Mouse (Mus musculus) midbrain, embryonic 10.5 days (tissue): ENCODE measurements around the gene Atp7a. TPM values are rescaled to one million over a fixed set of nuclear protein-coding genes. Genes with fewer than 3 reads are reported as not detected.
"Not testable (repeated sequence)": the region's sequence is repeated elsewhere in the genome, so short reads cannot be mapped to it uniquely, and the experiment has no call there.

Source experiments
- DNase-seq: peaks from one replicate; pipeline ENCODE4 v3.0.0-alpha.2; 2017; ENCODE audit warnings: low spot score
- H3K27ac ChIP-seq: fragments of 300-500 bp; sonication (generic); replicated peaks from 2 replicates; pipeline ENCODE4 v1.5.1; 2016; ENCODE audit warnings: mild to moderate bottlenecking
- H3K27me3 ChIP-seq: fragments of 300-500 bp; sonication (generic); 2 replicates; pipeline ENCODE4 v1.6.1; 2016; ENCODE audit warnings: low read depth, mild to moderate bottlenecking; ENCODE audit not compliant: poor library complexity, severe bottlenecking
- H3K36me3 ChIP-seq: fragments of 300-500 bp; sonication (generic); 2 replicates; pipeline ENCODE4 v1.6.1; 2016; ENCODE audit warnings: mild to moderate bottlenecking, moderate library complexity
- H3K4me1 ChIP-seq: fragments of 300-500 bp; sonication (generic); 2 replicates; pipeline ENCODE4 v1.6.1; 2016
- H3K4me3 ChIP-seq: fragments of 300-500 bp; sonication (generic); 2 replicates; pipeline ENCODE4 v1.5.1; 2016; ENCODE audit warnings: mild to moderate bottlenecking, moderate library complexity
- H3K9me3 ChIP-seq: fragments of 300-500 bp; sonication (generic); replicated peaks from 2 replicates; pipeline ENCODE4 v1.6.1; 2016; ENCODE audit warnings: mild to moderate bottlenecking
- WGBS: fragments of 180-500 bp; shearing (Covaris S2); methylation state at CpG from one replicate; pipeline ENCODE4 v1.1.7; 2016; 5-methylcytosine and 5-hydroxymethylcytosine counted together
- polyA plus RNA-seq: library from polyadenylated mRNA; unstranded; fragments of >200 nt; fragmentation: Nextera tagmentation; extraction: Ambion mirVana; gene quantifications from 2 replicates; pipeline ENCODE4 v1.2.1, GENCODE M21; 2016

The Atp7a gene
- polyA plus RNA-seq, 1 experiment from 2014 or later: 19.7 TPM

GRCm38 (mm10) chrX:106030176-106030575, 3.1 kb downstream of the Atp7a start:
- H3K9me3 ChIP-seq: no peaks in the 10 kb centered on the region
- H3K27me3 ChIP-seq: peaks cover 27% of the 10 kb centered on the region
- H3K36me3 ChIP-seq: no peaks in the 10 kb centered on the region
- WGBS: 85% methylated on average over 5 of the region's 5 CpGs
- no peak for DNase-seq
- H3K27ac ChIP-seq: no peak overlapping the region
- H3K4me3 ChIP-seq: no peak overlapping the region
- peaks cover 3% of the 10 kb centered on the region; the same call in 1 of the 2 replicates for H3K4me1 ChIP-seq

- H3K4me3 ChIP-seq: no peak overlapping the region
- no peak for DNase-seq
- H3K36me3 ChIP-seq: no peaks in the 10 kb centered on the region
- no peaks in the 10 kb centered on the region for H3K9me3 ChIP-seq
- no peak overlapping the region for H3K27ac ChIP-seq
- H3K27me3 ChIP-seq: peaks cover 23% of the 10 kb centered on the region
- H3K4me1 ChIP-seq: peaks cover 3% of the 10 kb centered on the region; the same call in 1 of the 2 replicates
These were observed 4.0 kb downstream of the Atp7a start for GRCm38 (mm10) chrX:106031124-106031523.

GRCm38 (mm10) chrX:106035727-106036126, 8.7 kb downstream of the Atp7a start:
- H3K4me1 ChIP-seq: no peaks in the 10 kb centered on the region
- WGBS: 93% methylated on average over 2 of the region's 2 CpGs
- no peak for DNase-seq
- H3K9me3 ChIP-seq: no peaks in the 10 kb centered on the region
- H3K4me3 ChIP-seq: no peak overlapping the region
- H3K36me3 ChIP-seq: no peaks in the 10 kb centered on the region
- peaks cover 51% of the 10 kb centered on the region for H3K27me3 ChIP-seq
- H3K27ac ChIP-seq: no peak overlapping the region

- Histone ChIP-seq H3K9me3 (no peaks in the 10 kb centered on the region), H3K36me3 (no peaks in the 10 kb centered on the region), H3K27me3 (peaks cover 61% of the 10 kb centered on the region), H3K4me3 (no peak overlapping the region), H3K27ac (no peak overlapping the region), H3K4me1 (no peaks in the 10 kb centered on the region)
- WGBS: 90% methylated on average over 3 of the region's 3 CpGs
- DNase-seq: no peak
These were observed 10.2 kb downstream of the Atp7a start for GRCm38 (mm10) chrX:106037185-106037752.

- Histone ChIP-seq H3K27me3 (peaks cover 74% of the 10 kb centered on the region), H3K4me3 (no peak overlapping the region)
These were observed 17.0 kb downstream of the Atp7a start for GRCm38 (mm10) chrX:106043863-106044617.

GRCm38 (mm10) chrX:106045455-106045854, 18.4 kb downstream of the Atp7a start:
- peaks cover 6% of the 10 kb centered on the region; the same call in 1 of the 2 replicates for H3K4me1 ChIP-seq
- H3K4me3 ChIP-seq: no peak overlapping the region
- peak; percentile 13 for DNase-seq
- H3K9me3 ChIP-seq: no peaks in the 10 kb centered on the region
- peaks cover 66% of the 10 kb centered on the region for H3K27me3 ChIP-seq
- 51% methylated on average over 2 of the region's 2 CpGs for WGBS
- H3K36me3 ChIP-seq: no peaks in the 10 kb centered on the region
- H3K27ac ChIP-seq: no peak overlapping the region

More at GRCm38 (mm10) chrX:106043863-106044617, 17.0 kb downstream of the Atp7a start:
- Histone ChIP-seq H3K9me3 (no peaks in the 10 kb centered on the region), H3K36me3 (no peaks in the 10 kb centered on the region), H3K4me1 (peaks cover 6% of the 10 kb centered on the region; the same call in 1 of the 2 replicates), H3K27ac (no peak overlapping the region)
- 73% methylated on average over 8 of the region's 8 CpGs for WGBS
- no peak for DNase-seq

GRCm38 (mm10) chrX:106045928-106046327, 18.9 kb downstream of the Atp7a start:
- Histone ChIP-seq H3K27me3 (peaks cover 61% of the 10 kb centered on the region), H3K4me3 (no peak overlapping the region), H3K36me3 (no peaks in the 10 kb centered on the region), H3K4me1 (peaks cover 6% of the 10 kb centered on the region; the same call in 1 of the 2 replicates), H3K27ac (no peak overlapping the region), H3K9me3 (no peaks in the 10 kb centered on the region)
- DNase-seq: no peak
- WGBS: 75% methylated on average over 9 of the region's 9 CpGs

- Histone ChIP-seq H3K4me1 (peaks cover 6% of the 10 kb centered on the region; the same call in 1 of the 2 replicates), H3K36me3 (no peaks in the 10 kb centered on the region), H3K27me3 (peaks cover 61% of the 10 kb centered on the region), H3K4me3 (no peak overlapping the region), H3K9me3 (no peaks in the 10 kb centered on the region), H3K27ac (no peak overlapping the region)
- 75% methylated on average over 1 of the region's 1 CpGs for WGBS
- no peak for DNase-seq
These were observed 21.1 kb downstream of the Atp7a start for GRCm38 (mm10) chrX:106048191-106048590.

GRCm38 (mm10) chrX:106077858-106078257, 50.8 kb downstream of the Atp7a start:
- not testable (repeated sequence) for H3K4me3 ChIP-seq, H3K4me1 ChIP-seq, H3K9me3 ChIP-seq, DNase-seq, H3K27ac ChIP-seq, H3K36me3 ChIP-seq
- 97% methylated on average over 2 of the region's 2 CpGs for WGBS
- peaks cover 44% of the 10 kb centered on the region for H3K27me3 ChIP-seq

GRCm38 (mm10) chrX:106080811-106081443, 53.9 kb downstream of the Atp7a start:
- peak; percentile 11 for DNase-seq
- peaks cover 5% of the 10 kb centered on the region; the same call in 1 of the 2 replicates for H3K4me1 ChIP-seq
- peak overlapping the region; percentile 49 for H3K27ac ChIP-seq
- H3K36me3 ChIP-seq: peaks cover 6% of the 10 kb centered on the region; the same call in 1 of the 2 replicates
- no peak overlapping the region for H3K4me3 ChIP-seq
- WGBS: 46% methylated on average over 13 of the region's 13 CpGs
- no peaks in the 10 kb centered on the region for H3K9me3 ChIP-seq
- peaks cover 46% of the 10 kb centered on the region for H3K27me3 ChIP-seq

- Histone ChIP-seq H3K4me3 (no peak overlapping the region), H3K27me3 (peaks cover 51% of the 10 kb centered on the region), H3K36me3 (peaks cover 16% of the 10 kb centered on the region), H3K27ac (no peak overlapping the region), H3K4me1 (peaks cover 5% of the 10 kb centered on the region; the same call in 1 of the 2 replicates), H3K9me3 (no peaks in the 10 kb centered on the region)
- no peak for DNase-seq
These were observed 55.4 kb downstream of the Atp7a start for GRCm38 (mm10) chrX:106082518-106082917.

- Histone ChIP-seq H3K36me3 (peaks cover 11% of the 10 kb centered on the region), H3K27me3 (peaks cover 58% of the 10 kb centered on the region), H3K9me3 (no peaks in the 10 kb centered on the region), H3K27ac (no peak overlapping the region), H3K4me1 (peaks cover 5% of the 10 kb centered on the region; the same call in 1 of the 2 replicates), H3K4me3 (no peak overlapping the region)
- 88% methylated on average over 3 of the region's 3 CpGs for WGBS
- DNase-seq: no peak
These were observed 58.1 kb downstream of the Atp7a start for GRCm38 (mm10) chrX:106085132-106085531.

- Histone ChIP-seq H3K27me3 (peaks cover 56% of the 10 kb centered on the region), H3K4me1 (peaks cover 5% of the 10 kb centered on the region; the same call in 1 of the 2 replicates), H3K36me3 (peaks cover 11% of the 10 kb centered on the region), H3K4me3 (no peak overlapping the region), H3K27ac (no peak overlapping the region), H3K9me3 (no peaks in the 10 kb centered on the region)
- whole genome bisulfite sequencing: 88% methylated on average over 2 of the region's 2 CpGs
- DNase-seq: no peak
These were observed 58.5 kb downstream of the Atp7a start for GRCm38 (mm10) chrX:106085564-106085963.
